Mouse (Mus musculus) liver, embryonic 13.5 days (tissue): ENCODE data around the gene Arid5a. TPM values are rescaled to one million over a fixed set of nuclear protein-coding genes. Genes with fewer than 3 reads are reported as not detected.
A peak's percentile ranks its signal among the peaks of the same experiment; 100 is the strongest.

Experiments used
- ATAC-seq: fragments of 200-750 bp; cut with Nextera tagmentation; 2 replicates; pipeline ENCODE4 v1.8.0; 2017; ENCODE audit warnings: low read depth, mild to moderate bottlenecking, moderate number of reproducible peaks, moderate library complexity
- DNase-seq: peaks from one replicate; pipeline ENCODE4 v3.0.0; 2022
- H3K27ac ChIP-seq: fragments of 300-500 bp; sonication (generic); 2 replicates; pipeline ENCODE4 v1.5.1; 2015; ENCODE audit warnings: moderate library complexity, mild to moderate bottlenecking, inconsistent platforms
- H3K27me3 ChIP-seq: fragments of 300-500 bp; sonication (generic); 2 replicates; pipeline ENCODE4 v1.6.1; 2015; ENCODE audit warnings: mild to moderate bottlenecking, inconsistent platforms
- H3K36me3 ChIP-seq: fragments of 300-500 bp; sonication (generic); 2 replicates; pipeline ENCODE4 v1.6.1; 2015; ENCODE audit warnings: mild to moderate bottlenecking, inconsistent platforms
- H3K4me1 ChIP-seq: fragments of 300-500 bp; sonication (generic); replicated peaks from 2 replicates; pipeline ENCODE4 v1.6.1; 2015; ENCODE audit warnings: inconsistent platforms
- H3K4me2 ChIP-seq: fragments of 300-500 bp; sonication (generic); 2 replicates; pipeline ENCODE4 v1.6.1; 2015; ENCODE audit warnings: inconsistent platforms, mild to moderate bottlenecking, moderate library complexity
- H3K4me3 ChIP-seq: fragments of 300-500 bp; sonication (generic); replicated peaks from 2 replicates; pipeline ENCODE4 v1.5.1; 2015; ENCODE audit warnings: mild to moderate bottlenecking, inconsistent platforms
- H3K9ac ChIP-seq: fragments of 300-500 bp; sonication (generic); 2 replicates; pipeline ENCODE4 v1.6.1; 2015; ENCODE audit warnings: mild to moderate bottlenecking, inconsistent platforms
- H3K9me3 ChIP-seq: fragments of 300-500 bp; sonication (generic); replicated peaks from 2 replicates; pipeline ENCODE4 v1.6.1; 2016; ENCODE audit warnings: inconsistent platforms
- WGBS: fragments of 180-500 bp; shearing (Covaris S2); methylation state at CpG from one replicate; pipeline ENCODE4 v1.1.7; 2015; ENCODE audit not compliant: insufficient replicate concordance; 5-methylcytosine and 5-hydroxymethylcytosine counted together
- microRNA-seq: library from miRNA; unstranded; fragments of <30 nt; microRNA quantifications from one replicate; pipeline ENCODE4, GENCODE M21; 2016
- polyA plus RNA-seq: library from polyadenylated mRNA; unstranded; fragments of >200 nt; fragmentation: Nextera tagmentation; extraction: Ambion mirVana; gene quantifications from 2 replicates; pipeline ENCODE4 v1.2.1, GENCODE M21; 2015

Arid5a gene
- polyA plus RNA-seq, 1 experiment from 2014 or later: 2.1 TPM

DNA sequence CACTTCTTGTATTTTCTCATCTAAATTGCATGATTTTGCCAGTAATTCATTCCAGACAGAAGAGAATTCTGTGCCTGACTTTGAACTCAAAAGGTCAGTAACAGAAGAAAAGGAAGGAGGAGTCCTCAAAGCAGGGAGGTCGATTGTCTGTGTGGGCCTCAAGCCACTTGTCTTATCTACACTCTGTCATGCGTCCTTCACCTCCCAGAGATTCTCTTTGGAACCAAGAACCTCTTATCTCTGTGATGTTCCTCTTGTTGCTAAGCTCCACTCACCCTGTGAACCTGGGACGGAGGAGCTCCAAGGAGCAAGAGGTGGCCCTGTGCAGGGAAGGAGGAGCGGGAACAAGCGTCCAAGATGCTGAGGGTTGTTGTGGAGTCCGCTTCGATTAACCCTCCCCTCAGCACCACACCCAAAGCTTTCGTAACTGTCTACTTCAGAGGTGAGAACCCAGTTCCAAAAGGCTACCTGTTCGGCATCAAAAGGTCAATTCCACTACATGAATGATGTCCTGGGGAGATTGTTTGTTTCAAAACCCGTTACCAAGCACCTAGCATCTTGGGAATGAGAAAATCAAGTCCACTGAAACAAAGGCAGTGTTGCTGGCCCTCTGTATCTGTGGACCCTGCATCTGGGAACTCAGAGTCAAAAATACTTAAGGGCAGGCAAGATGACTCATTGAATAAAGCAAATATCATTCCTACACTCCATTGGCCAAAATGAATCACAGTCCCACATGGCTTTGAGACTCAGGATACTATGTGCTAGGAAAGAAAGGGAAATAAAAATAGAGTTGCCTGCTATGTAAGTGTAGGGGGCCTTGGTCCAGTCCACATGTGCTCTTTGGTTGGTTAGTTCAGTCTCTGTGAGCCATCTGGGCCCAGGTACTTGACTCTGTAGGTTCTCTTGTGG lies 64.7 kb downstream of the Arid5a start, which contains the start of gene Fer1l5:
Gene Fer1l5 (plus strand): TSS at position 358 of the 912 bp plus-strand sequence.
- ATAC-seq: no peak

More for the DNA sequence above, 64.7 kb downstream of the Arid5a start, which contains the start of gene Fer1l5:
- Histone ChIP-seq H3K27ac (no peak within 1 kb of the TSS), H3K4me1 (peaks cover 28% of the 10 kb centered on the region), H3K9ac (no peak within 1 kb of the TSS), H3K4me3 (no peak within 1 kb of the TSS), H3K9me3 (no peaks in the 10 kb centered on the region), H3K36me3 (0 out of 2 replicates have a peak, but pooled peaks cover 4% of the 10 kb centered on the region), H3K4me2 (no peak within 1 kb of the TSS), H3K27me3 (peaks cover 27% of the 10 kb centered on the region; the same call in 1 of the 2 replicates)
- WGBS: 48% methylated on average over 10 of the region's 10 CpGs
- peak; percentile 11 for DNase-seq

Small RNA genes lying within 50 kb of the gene (microRNA-seq; reads per million reads assigned to microRNA genes)
- gene Mir6898: not detected

Other genes starting within 250 kb of the Arid5a start
- gene Hs6st1, start 239.3 kb upstream of the Arid5a start, polyA plus RNA-seq: 4.6 and 6.1 TPM in 2 replicates
- gene Uggt1, start 63.0 kb upstream of the Arid5a start, polyA plus RNA-seq: 18.4 and 22.2 TPM in 2 replicates
- gene Neurl3, start 33.1 kb upstream of the Arid5a start, polyA plus RNA-seq: 2.4 and 2.8 TPM in 2 replicates
- 10.9 and 12.2 TPM in 2 replicates for gene Kansl3, start 61.4 kb downstream of the Arid5a start, polyA plus RNA-seq
- 0.23 TPM in 2 replicates for gene Fer1l5, start 64.6 kb downstream of the Arid5a start, polyA plus RNA-seq
- 13.2 and 16.3 TPM in 2 replicates for gene Lman2l, start 137.5 kb downstream of the Arid5a start, polyA plus RNA-seq
- gene Cnnm4, start 163.9 kb downstream of the Arid5a start, polyA plus RNA-seq: 3.2 and 3.5 TPM in 2 replicates
- gene Cnnm3, start 204.1 kb downstream of the Arid5a start, polyA plus RNA-seq: 0.97 and 0.98 TPM in 2 replicates
- gene Ankrd23, start 229.2 kb downstream of the Arid5a start, polyA plus RNA-seq: 2.4 and 2.5 TPM in 2 replicates
- 0.14 TPM in 1 of 2 replicates, not detected in the other for gene Gm42417, start 231.7 kb downstream of the Arid5a start, polyA plus RNA-seq
- gene Ankrd39, start 239.7 kb downstream of the Arid5a start, polyA plus RNA-seq: 7.2 and 7.4 TPM in 2 replicates